Mouse (Mus musculus): ENCODE measurements at regions not wholly inside any gene's neighbourhood (a gene's known extent, or its start where the extent isn't known, plus 50 kb on each side); places are given as distances from the start of the nearest gene placed in this dataset.

DNA sequence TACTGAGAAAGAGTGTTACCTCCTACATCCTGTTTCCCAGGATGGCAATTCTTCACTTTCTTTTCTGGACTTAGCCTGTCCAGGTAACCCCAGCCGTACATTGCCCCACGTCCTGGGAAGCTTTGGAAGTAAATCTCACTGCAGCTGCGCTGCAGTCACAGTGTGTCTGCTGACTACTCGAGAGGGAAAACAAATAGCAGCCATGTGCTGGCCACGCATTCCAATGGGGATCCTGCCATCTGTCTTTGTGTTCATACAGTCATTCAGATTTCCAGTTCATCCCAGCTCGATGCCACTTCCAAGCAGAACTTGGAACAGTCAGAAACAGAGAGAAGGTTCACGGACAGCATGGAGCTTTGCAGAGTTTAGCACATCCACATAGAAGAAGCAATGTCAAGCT, 690.2 kb upstream of the Acvr2a start:
- no peak for ATAC-seq (ENCODE audit: insufficient read depth)
- TF ChIP-seq CTCF (IDR thresholded peaks at IDR 0.05; ENCODE audit: low read depth): no peak
- Histone ChIP-seq H3K9me3 (ENCODE audit: low read depth, low read length) (no peaks in the 10 kb centered on the region), H3K27ac (ENCODE audit: low read depth) (no peak overlapping the region), H3K36me3 (ENCODE audit: insufficient read depth) (no peaks in the 10 kb centered on the region), H3K9ac (no peak overlapping the region), H3K4me3 (ENCODE audit: low read depth, low read length) (no peak overlapping the region), H3K4me2 (no peak overlapping the region), H3K27me3 (ENCODE audit: insufficient read depth, low read length) (no peaks in the 10 kb centered on the region), H3K4me1 (ENCODE audit: insufficient read depth) (no peaks in the 10 kb centered on the region)
- 43% methylated on average over 7 of the region's 7 CpGs for WGBS
- DNase-seq: no peak

- H3K27ac ChIP-seq (ENCODE audit: low read depth): no peak overlapping the region
These were observed 675.8 kb upstream of the Acvr2a start for GRCm38 (mm10) chr2:48138051-48138611.

DNA sequence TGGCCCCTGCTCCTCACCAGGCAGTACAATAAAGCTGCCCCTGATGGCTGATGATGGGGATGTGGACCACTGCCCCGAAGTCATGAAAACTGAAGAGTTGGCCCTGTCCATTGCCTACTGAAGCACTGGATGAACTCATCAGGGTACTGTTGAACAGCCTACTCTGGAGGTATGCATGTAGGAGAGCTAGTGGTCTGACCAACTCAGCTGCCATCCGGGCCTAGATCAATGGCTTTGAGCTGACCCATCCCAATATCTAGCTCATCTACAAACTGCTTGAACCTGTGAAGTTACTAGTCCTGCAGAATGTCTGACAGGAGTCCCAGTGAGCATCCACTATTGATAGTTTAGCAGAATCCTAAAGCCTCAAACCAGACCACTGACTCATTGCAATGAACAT, 672.6 kb upstream of the Acvr2a start:
- Histone ChIP-seq H3K4me3 (ENCODE audit: low read depth, low read length) (no peak overlapping the region), H3K4me2 (no peak overlapping the region), H3K4me1 (ENCODE audit: insufficient read depth) (no peaks in the 10 kb centered on the region), H3K9ac (no peak overlapping the region), H3K36me3 (ENCODE audit: insufficient read depth) (no peaks in the 10 kb centered on the region), H3K27ac (ENCODE audit: low read depth) (no peak overlapping the region), H3K27me3 (ENCODE audit: insufficient read depth, low read length) (no peaks in the 10 kb centered on the region), H3K9me3 (ENCODE audit: low read depth, low read length) (no peaks in the 10 kb centered on the region)
- TF ChIP-seq CTCF (IDR thresholded peaks at IDR 0.05; ENCODE audit: low read depth): no peak
- DNase-seq (no peak), ATAC-seq (ENCODE audit: insufficient read depth) (no peak)
- 95% methylated on average over 2 of the region's 2 CpGs for WGBS

More at GRCm38 (mm10) chr2:48138051-48138611, 675.8 kb upstream of the Acvr2a start:
- no peak for DNase-seq
- TF ChIP-seq CTCF (IDR thresholded peaks at IDR 0.05; ENCODE audit: low read depth): no peak
- Histone ChIP-seq H3K4me3 (ENCODE audit: low read depth, low read length) (no peak overlapping the region), H3K9me3 (ENCODE audit: low read depth, low read length) (no peaks in the 10 kb centered on the region), H3K36me3 (ENCODE audit: insufficient read depth) (no peaks in the 10 kb centered on the region), H3K4me1 (ENCODE audit: insufficient read depth) (no peaks in the 10 kb centered on the region), H3K9ac (no peak overlapping the region), H3K27me3 (ENCODE audit: insufficient read depth, low read length) (no peaks in the 10 kb centered on the region), H3K4me2 (no peak overlapping the region)
- no peak for ATAC-seq (ENCODE audit: insufficient read depth)
- 81% methylated on average over 2 of the region's 2 CpGs for WGBS

- Histone ChIP-seq H3K27me3 (ENCODE audit: insufficient read depth, low read length) (no peaks in the 10 kb centered on the region), H3K27ac (ENCODE audit: low read depth) (no peak overlapping the region), H3K36me3 (ENCODE audit: insufficient read depth) (no peaks in the 10 kb centered on the region), H3K4me2 (no peak overlapping the region), H3K4me1 (ENCODE audit: insufficient read depth) (no peaks in the 10 kb centered on the region), H3K9ac (no peak overlapping the region), H3K4me3 (ENCODE audit: low read depth, low read length) (no peak overlapping the region), H3K9me3 (ENCODE audit: low read depth, low read length) (no peaks in the 10 kb centered on the region)
- no peak for DNase-seq
- no peak for ATAC-seq (ENCODE audit: insufficient read depth)
- no peak for TF ChIP-seq CTCF (IDR thresholded peaks at IDR 0.05; ENCODE audit: low read depth)
- 68% methylated on average over 3 of the region's 3 CpGs for WGBS
These were observed 659.2 kb upstream of the Acvr2a start for GRCm38 (mm10) chr2:48154706-48155105.

DNA sequence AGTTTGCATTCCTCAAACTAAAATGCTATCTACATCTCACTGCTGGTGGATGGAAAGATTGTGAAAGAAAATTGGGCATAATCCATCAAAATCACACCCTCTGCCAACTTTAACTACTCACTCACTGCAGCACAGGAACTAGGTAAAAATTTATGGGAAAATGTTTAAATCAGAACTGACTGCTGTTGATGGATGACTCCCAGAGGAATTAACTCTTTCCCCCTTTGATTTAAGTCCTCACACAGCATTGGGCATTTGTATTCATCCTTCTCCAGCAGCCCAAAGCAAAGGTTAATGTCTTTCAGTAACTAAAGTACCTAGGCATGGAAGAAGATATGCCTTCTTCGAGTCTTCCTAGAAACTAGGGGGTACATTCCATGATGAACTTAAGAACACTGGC, 641.3 kb upstream of the Acvr2a start:
- no peak overlapping the region for H3K4me3 ChIP-seq (ENCODE audit: low read depth, low read length)
- no peaks in the 10 kb centered on the region for H3K4me1 ChIP-seq (ENCODE audit: insufficient read depth)
- no peak overlapping the region for H3K9ac ChIP-seq
- no peak for ATAC-seq (ENCODE audit: insufficient read depth)
- H3K27me3 ChIP-seq (ENCODE audit: insufficient read depth, low read length): no peaks in the 10 kb centered on the region
- DNase-seq: no peak
- no peak for TF ChIP-seq CTCF (IDR thresholded peaks at IDR 0.05; ENCODE audit: low read depth)
- H3K4me2 ChIP-seq: no peak overlapping the region
- no peaks in the 10 kb centered on the region for H3K9me3 ChIP-seq (ENCODE audit: low read depth, low read length)
- 46% methylated on average over 1 of the region's 1 CpGs for WGBS
- no peaks in the 10 kb centered on the region for H3K36me3 ChIP-seq (ENCODE audit: insufficient read depth)
- H3K27ac ChIP-seq (ENCODE audit: low read depth): no peak overlapping the region

GRCm38 (mm10) chr2:48186161-48186560, 627.7 kb upstream of the Acvr2a start:
- no peaks in the 10 kb centered on the region for H3K9me3 ChIP-seq (ENCODE audit: low read depth, low read length)
- H3K27ac ChIP-seq (ENCODE audit: low read depth): no peak overlapping the region
- WGBS: 93% methylated on average over 1 of the region's 1 CpGs
- DNase-seq: no peak
- no peak overlapping the region for H3K9ac ChIP-seq
- no peak for TF ChIP-seq CTCF (IDR thresholded peaks at IDR 0.05; ENCODE audit: low read depth)
- H3K36me3 ChIP-seq (ENCODE audit: insufficient read depth): no peaks in the 10 kb centered on the region
- H3K27me3 ChIP-seq (ENCODE audit: insufficient read depth, low read length): no peaks in the 10 kb centered on the region
- no peaks in the 10 kb centered on the region for H3K4me1 ChIP-seq (ENCODE audit: insufficient read depth)
- H3K4me3 ChIP-seq (ENCODE audit: low read depth, low read length): no peak overlapping the region
- H3K4me2 ChIP-seq: no peak overlapping the region
- ATAC-seq (ENCODE audit: insufficient read depth): no peak

DNA sequence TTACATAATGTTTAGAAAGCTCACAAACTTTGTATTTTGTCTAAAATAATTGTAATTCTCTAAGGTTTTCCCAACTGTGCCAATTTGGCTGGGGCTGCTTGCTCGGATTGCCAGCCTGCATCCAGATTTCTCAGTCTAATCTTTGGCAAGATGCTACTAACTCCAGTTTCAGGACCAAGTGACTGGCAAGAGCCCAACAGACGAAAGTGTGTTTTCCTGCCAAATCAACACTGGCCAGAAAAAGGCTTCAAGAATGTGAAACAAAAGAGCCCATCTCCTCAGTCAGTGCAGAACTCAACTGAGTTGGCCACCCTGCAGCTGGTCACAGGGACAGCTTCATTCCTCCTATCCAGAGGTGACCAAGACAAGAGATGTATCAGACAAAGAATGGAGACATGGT, 627.3 kb upstream of the Acvr2a start:
- no peak for ATAC-seq (ENCODE audit: insufficient read depth)
- Histone ChIP-seq H3K9ac (no peak overlapping the region), H3K4me3 (ENCODE audit: low read depth, low read length) (no peak overlapping the region), H3K36me3 (ENCODE audit: insufficient read depth) (no peaks in the 10 kb centered on the region), H3K9me3 (ENCODE audit: low read depth, low read length) (no peaks in the 10 kb centered on the region), H3K27ac (ENCODE audit: low read depth) (no peak overlapping the region), H3K27me3 (ENCODE audit: insufficient read depth, low read length) (no peaks in the 10 kb centered on the region), H3K4me2 (no peak overlapping the region), H3K4me1 (ENCODE audit: insufficient read depth) (no peaks in the 10 kb centered on the region)
- TF ChIP-seq CTCF (IDR thresholded peaks at IDR 0.05; ENCODE audit: low read depth): no peak
- peak; percentile 61 for DNase-seq
- 46% methylated on average over 2 of the region's 2 CpGs for WGBS

GRCm38 (mm10) chr2:48211804-48212203, 602.1 kb upstream of the Acvr2a start:
- H3K9me3 ChIP-seq (ENCODE audit: low read depth, low read length): no peaks in the 10 kb centered on the region
- no peak for TF ChIP-seq CTCF (IDR thresholded peaks at IDR 0.05; ENCODE audit: low read depth)
- 42% methylated on average over 1 of the region's 1 CpGs for WGBS
- H3K4me3 ChIP-seq (ENCODE audit: low read depth, low read length): no peak overlapping the region
- ATAC-seq (ENCODE audit: insufficient read depth) (no peak), DNase-seq (no peak)
- H3K4me1 ChIP-seq (ENCODE audit: insufficient read depth): no peaks in the 10 kb centered on the region
- no peak overlapping the region for H3K27ac ChIP-seq (ENCODE audit: low read depth)
- no peaks in the 10 kb centered on the region for H3K27me3 ChIP-seq (ENCODE audit: insufficient read depth, low read length)
- H3K9ac ChIP-seq: no peak overlapping the region
- H3K4me2 ChIP-seq: no peak overlapping the region
- no peaks in the 10 kb centered on the region for H3K36me3 ChIP-seq (ENCODE audit: insufficient read depth)

All from lung, embryonic 14.5 days (tissue).